9 mouse cellular contexts compared by ENCODE assay signal in the genomic region with DNA sequence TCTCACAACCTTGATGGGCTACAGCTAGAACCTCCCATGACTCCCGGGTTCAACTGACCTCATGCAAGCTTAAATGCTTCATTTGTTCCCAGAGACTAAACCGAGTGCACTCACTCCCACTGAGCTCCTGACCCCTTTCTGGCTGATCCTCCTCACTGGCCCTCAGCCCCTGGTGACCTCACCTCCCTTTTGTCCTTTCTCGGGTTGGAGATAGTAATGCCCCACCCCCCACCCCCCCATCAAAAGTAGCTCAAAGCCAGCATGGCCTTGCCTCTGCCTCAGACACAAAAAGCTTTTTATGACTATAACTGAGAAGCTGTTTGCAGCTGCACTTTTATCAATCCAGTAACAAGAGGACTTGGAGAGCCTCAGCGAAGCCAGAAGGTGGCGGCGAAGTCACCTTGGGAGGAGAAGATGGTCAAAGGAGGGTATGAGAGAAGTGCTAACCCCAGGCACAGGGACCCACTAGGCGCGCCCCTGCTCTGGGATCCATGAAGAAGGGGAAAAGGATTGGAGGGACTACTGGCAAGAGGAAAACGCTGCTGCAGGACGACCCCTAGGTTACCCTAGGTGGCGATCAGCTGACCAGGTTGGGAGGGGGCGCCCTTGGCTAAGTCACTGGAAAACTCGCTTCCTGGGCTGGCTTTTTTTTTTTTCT. TPM values are rescaled to one million over a fixed set of nuclear protein-coding genes. Genes with fewer than 3 reads are reported as not detected.
A peak's percentile ranks its signal among the peaks of the same experiment; 100 is the strongest.
DNase-seq lines count a peak whose midpoint lies in the region; ATAC-seq and TF ChIP-seq lines count a peak whose summit lies in the region.
"Had no signal": no experiment of that assay in that cellular context is flagged by ENCODE, and none has a peak within 500 bp of the region (broad histone marks: within the 10 kb centered on the region; RNA-seq: fewer than 3 reads in every experiment).

No protein-coding gene starts in this region.

- no peak for ATAC-seq in liver, embryonic 12.5 days
- peak; percentile 12 for ATAC-seq in forebrain, postnatal 0 days
- peak; percentile 24; the same call in 1 of the 2 replicates for ATAC-seq in midbrain, embryonic 14.5 days (ENCODE audit: low FRiP score, low TSS enrichment)

- peak overlapping the region; percentile 64 for H3K4me2 ChIP-seq in liver, embryonic 12.5 days
- H3K4me2 ChIP-seq in forebrain, postnatal 0 days (ENCODE audit: low read depth) = peak overlapping the region; percentile 63
- peak overlapping the region; percentile 71 for H3K4me2 ChIP-seq in midbrain, embryonic 14.5 days (ENCODE audit: low read length)

- no peaks in the 10 kb centered on the region for H3K36me3 ChIP-seq in liver, embryonic 12.5 days
- no peaks in the 10 kb centered on the region for H3K36me3 ChIP-seq in forebrain, postnatal 0 days (ENCODE audit: insufficient read depth)
- H3K36me3 ChIP-seq in midbrain, embryonic 14.5 days (ENCODE audit: control insufficient read depth, insufficient read depth, low read length) = no peaks in the 10 kb centered on the region

- H3K9me3 ChIP-seq in liver, embryonic 12.5 days (replicated peaks) = no peaks in the 10 kb centered on the region
- no peaks in the 10 kb centered on the region for H3K9me3 ChIP-seq in forebrain, postnatal 0 days (ENCODE audit: low read length)
- no peaks in the 10 kb centered on the region for H3K9me3 ChIP-seq in midbrain, embryonic 14.5 days (ENCODE audit: control insufficient read depth, low read length)

- no peak overlapping the region for H3K9ac ChIP-seq in liver, embryonic 12.5 days
- peak overlapping the region; percentile 97 for H3K9ac ChIP-seq in forebrain, postnatal 0 days
- H3K9ac ChIP-seq in midbrain, embryonic 14.5 days (replicated peaks; ENCODE audit: low read length) = peak overlapping the region; percentile 98

- peaks cover 28% of the 10 kb centered on the region for H3K27me3 ChIP-seq in liver, embryonic 12.5 days (replicated peaks)
- no peaks in the 10 kb centered on the region for H3K27me3 ChIP-seq in forebrain, postnatal 0 days (ENCODE audit: insufficient read depth, low read length)
- no peaks in the 10 kb centered on the region for H3K27me3 ChIP-seq in midbrain, embryonic 14.5 days (ENCODE audit: control insufficient read depth, insufficient read depth, low read length)

- no peak overlapping the region for H3K27ac ChIP-seq in liver, embryonic 12.5 days
- H3K27ac ChIP-seq in forebrain, postnatal 0 days (ENCODE audit: low read depth, low read length) = peak overlapping the region; percentile 97
- peak overlapping the region; percentile 99 for H3K27ac ChIP-seq in midbrain, embryonic 14.5 days (replicated peaks; ENCODE audit: low read depth, low read length)
- H3K27ac ChIP-seq: macrophage had no signal

- H3K4me3 ChIP-seq in liver, embryonic 12.5 days = peak overlapping the region; percentile 38
- H3K4me3 ChIP-seq in forebrain, postnatal 0 days (ENCODE audit: low read depth, low read length) = peak overlapping the region; percentile 93
- peak overlapping the region; percentile 91 for H3K4me3 ChIP-seq in midbrain, embryonic 14.5 days (replicated peaks; ENCODE audit: low read depth, low read length)

- H3K4me1 ChIP-seq in liver, embryonic 12.5 days = no peaks in the 10 kb centered on the region
- peaks cover 14% of the 10 kb centered on the region for H3K4me1 ChIP-seq in forebrain, postnatal 0 days (ENCODE audit: insufficient read depth)
- H3K4me1 ChIP-seq in midbrain, embryonic 14.5 days (ENCODE audit: control insufficient read depth, insufficient read depth, low read length) = peaks cover 20% of the 10 kb centered on the region

- DNase-seq in adrenal gland, postnatal 14 days = peak; percentile 4
- DNase-seq in adrenal gland, adult 18-20 months (ENCODE audit: low spot score in 2 of 2) = no peak
- DNase-seq in liver = no peak
- peak; percentile 51 for DNase-seq in forebrain, postnatal 0 days
- peak; percentile 71 for DNase-seq in midbrain, embryonic 14.5 days
- DNase-seq in B cell, adult 2 months = no peak
- DNase-seq in layer of hippocampus, postnatal 25 days (ENCODE audit: extremely low spot score in 1 of 2, low spot score in 1 of 2) = no peak

- 6% methylated on average over 13 of the region's 13 CpGs for WGBS in liver, embryonic 12.5 days (ENCODE audit: insufficient replicate concordance)
- WGBS in forebrain, postnatal 0 days = 1% methylated on average over 13 of the region's 13 CpGs
- under 1% methylated on average over 13 of the region's 13 CpGs for WGBS in midbrain, embryonic 14.5 days

- peak; percentile 29; the same call in 1 of the 2 replicates for TF ChIP-seq CTCF in forebrain, postnatal 0 days (IDR thresholded peaks at IDR 0.05; ENCODE audit: low read depth)

RNA-seq across cellular contexts. Expression of gene Cadps, which starts 1.6 kb away (rescaled TPM):
- 7.7 and 11.2 TPM in 2 replicates for total RNA-seq in adrenal gland, postnatal 14 days (2021)
- 10 to 100 TPM in 1 of 2 experiments, 1 to 10 TPM in 1; 9.6 to 12.7 TPM for total RNA-seq in adrenal gland, adult 18-20 months (2021)
- polyA plus RNA-seq in liver, embryonic 12.5 days (2016; fragmentation: Nextera tagmentation; extraction: Ambion mirVana) = 0.06 TPM in 1 of 2 replicates, not detected in the other
- 154 and 164 TPM in 2 replicates for total RNA-seq in forebrain, postnatal 0 days (2014; rRNA removed)
- 16.9 and 27.2 TPM in 2 replicates for polyA plus RNA-seq in forebrain, postnatal 0 days (2015; fragmentation: Nextera tagmentation; extraction: Ambion mirVana)
- polyA plus RNA-seq in midbrain, embryonic 14.5 days (2014; fragmentation: Nextera tagmentation; extraction: Ambion mirVana) = 56.3 and 59.7 TPM in 2 replicates
- total RNA-seq in layer of hippocampus, postnatal 25 days (2021) = 100 to 1,000 TPM; 212 to 235 TPM
- polyA plus RNA-seq: macrophage had no signal

Comparison
In these comparisons a context has a peak if more than half of its experiments do, and no peak if none do; other contexts are left out.
1. DNase-seq: peak in adrenal gland, postnatal 14 days (single experiment), forebrain, postnatal 0 days (single experiment) and midbrain, embryonic 14.5 days (single experiment); none in adrenal gland, adult 18-20 months (0 of 2), liver (single experiment), B cell, adult 2 months (0 of 2) and layer of hippocampus, postnatal 25 days (0 of 2).
2. H3K4me3 ChIP-seq: peak in every context shown above with its lines; median percentile 93 in forebrain, postnatal 0 days; 91 in midbrain, embryonic 14.5 days; 38 in liver, embryonic 12.5 days.
3. RNA of gene Cadps, which starts 1.6 kb away (total RNA-seq): 212 to 235 TPM in layer of hippocampus, postnatal 25 days and 154 to 164 TPM in forebrain, postnatal 0 days; 9.6 to 12.7 TPM in adrenal gland, adult 18-20 months and 7.7 to 11.2 TPM in adrenal gland, postnatal 14 days; every median in the first group is over 10 times any median in the second.
4. Peak in every context shown above with its lines, with median percentiles within 50 percentile points of each other: H3K4me2 ChIP-seq.